In the genomic region with DNA sequence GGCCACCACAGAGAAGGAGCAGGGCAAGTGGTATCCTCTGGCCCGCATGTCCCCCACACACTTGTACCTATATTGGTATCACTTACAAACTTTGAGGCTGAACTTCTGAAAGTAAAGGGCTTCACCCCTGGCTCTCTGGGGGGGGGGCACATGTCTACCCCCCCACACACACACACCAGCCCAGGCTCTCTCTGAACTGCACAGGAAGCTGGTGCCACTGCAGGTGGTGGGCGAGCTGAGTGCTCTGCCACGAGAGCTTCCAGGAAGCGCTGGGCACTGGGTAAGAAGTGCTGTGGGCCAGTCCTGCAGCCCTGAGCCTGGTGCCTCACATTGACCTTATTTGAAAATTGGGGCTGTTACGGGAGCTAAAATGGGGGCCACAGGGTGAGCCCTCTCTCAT, we compare ENCODE assay signal across 31 mouse cellular contexts. TPM values are rescaled to one million over a fixed set of nuclear protein-coding genes. Genes with fewer than 3 reads are reported as not detected.
A peak's percentile ranks its signal among the peaks of the same experiment; 100 is the strongest.
DNase-seq lines count a peak whose midpoint lies in the region; ATAC-seq and TF ChIP-seq lines count a peak whose summit lies in the region.
"Had no signal": no experiment of that assay in that cellular context is flagged by ENCODE, and none has a peak within 500 bp of the region (broad histone marks: within the 10 kb centered on the region; RNA-seq: fewer than 3 reads in every experiment).

No protein-coding gene starts in this region.

- no peak overlapping the region for H3K4me2 ChIP-seq in midbrain, embryonic 13.5 days (replicated peaks)
- H3K4me2 ChIP-seq in midbrain, embryonic 16.5 days (ENCODE audit: low read length): no peak overlapping the region
- no peak overlapping the region for H3K4me2 ChIP-seq in kidney, embryonic 16.5 days (replicated peaks; ENCODE audit: low read depth, low read length)
- H3K4me2 ChIP-seq: heart, embryonic 12.5 days; limb, embryonic 15.5 days; liver, embryonic 15.5 days; midbrain, embryonic 12.5 days; stomach, embryonic 15.5 days had no signal

- peak; percentile 5 for DNase-seq in gastrocnemius, adult 2 months
- DNase-seq in gastrocnemius, postnatal 10 days: no peak
- peak; percentile 51 to 59 for DNase-seq in thymus, postnatal 10 days (ENCODE audit: low spot score in 2 of 2)
- DNase-seq in spleen, postnatal 14 days (ENCODE audit: low spot score in 2 of 2): no peak
- DNase-seq: adrenal gland, adult 2 months; cerebellum, adult 11 months; cerebellum, adult 9-11 months; heart, adult 11 months; heart, postnatal 10 days; kidney, adult 18-20 months; kidney, postnatal 10 days; right cerebral cortex, postnatal 4 days had no signal

- H3K27ac ChIP-seq in gastrocnemius, adult 2 months: no peak overlapping the region
- H3K27ac ChIP-seq in midbrain, embryonic 13.5 days: no peak overlapping the region
- no peak overlapping the region for H3K27ac ChIP-seq in midbrain, embryonic 16.5 days (ENCODE audit: low read length)
- no peak overlapping the region for H3K27ac ChIP-seq in kidney, embryonic 16.5 days (ENCODE audit: low read length)
- H3K27ac ChIP-seq: forebrain, embryonic 10.5 days; left cerebral cortex, adult 2 months; limb, embryonic 15.5 days; liver, embryonic 15.5 days; midbrain, embryonic 12.5 days; stomach, embryonic 15.5 days had no signal

- intact Hi-C loops in gastrocnemius, adult 2 months (cut with DNase I): no loop called here

- TF ChIP-seq CTCF in gastrocnemius, adult 2 months (IDR thresholded peaks at IDR 0.05): no peak

- H3K4me3 ChIP-seq in gastrocnemius, adult 2 months: no peak overlapping the region
- no peak overlapping the region for H3K4me3 ChIP-seq in midbrain, embryonic 13.5 days (replicated peaks)
- no peak overlapping the region for H3K4me3 ChIP-seq in midbrain, embryonic 16.5 days (ENCODE audit: low read depth, low read length)
- H3K4me3 ChIP-seq in kidney, embryonic 16.5 days (ENCODE audit: low read length): no peak overlapping the region
- H3K4me3 ChIP-seq: forebrain, embryonic 10.5 days; heart, embryonic 12.5 days; left cerebral cortex, adult 2 months; limb, embryonic 15.5 days; liver, embryonic 15.5 days; midbrain, embryonic 12.5 days; stomach, embryonic 15.5 days had no signal

- WGBS in midbrain, embryonic 13.5 days: 86% methylated on average over 5 of the region's 5 CpGs
- 89% methylated on average over 5 of the region's 5 CpGs for WGBS in midbrain, embryonic 16.5 days
- WGBS in kidney, embryonic 16.5 days: 81% methylated on average over 5 of the region's 5 CpGs

- H3K9ac ChIP-seq in midbrain, embryonic 13.5 days (replicated peaks): no peak overlapping the region
- no peak overlapping the region for H3K9ac ChIP-seq in midbrain, embryonic 16.5 days (ENCODE audit: low read depth, low read length)
- H3K9ac ChIP-seq in kidney, embryonic 16.5 days (replicated peaks; ENCODE audit: low read length): no peak overlapping the region
- H3K9ac ChIP-seq: heart, embryonic 12.5 days; limb, embryonic 15.5 days; liver, embryonic 15.5 days; midbrain, embryonic 12.5 days; stomach, embryonic 15.5 days had no signal

- H3K27me3 ChIP-seq in midbrain, embryonic 13.5 days: no peaks in the 10 kb centered on the region
- H3K27me3 ChIP-seq in midbrain, embryonic 16.5 days (ENCODE audit: control insufficient read depth, insufficient read depth, low read depth, low read length): no peaks in the 10 kb centered on the region
- no peaks in the 10 kb centered on the region for H3K27me3 ChIP-seq in kidney, embryonic 16.5 days (ENCODE audit: insufficient read depth, low read length)
- H3K27me3 ChIP-seq: limb, embryonic 15.5 days; stomach, embryonic 15.5 days had no signal

- H3K4me1 ChIP-seq in midbrain, embryonic 13.5 days (replicated peaks): no peaks in the 10 kb centered on the region
- no peaks in the 10 kb centered on the region for H3K4me1 ChIP-seq in midbrain, embryonic 16.5 days (ENCODE audit: control insufficient read depth, insufficient read depth, low read length)
- no peaks in the 10 kb centered on the region for H3K4me1 ChIP-seq in kidney, embryonic 16.5 days (ENCODE audit: insufficient read depth, low read length)
- H3K4me1 ChIP-seq: forebrain, embryonic 10.5 days; heart, embryonic 12.5 days; limb, embryonic 15.5 days; liver, embryonic 15.5 days; midbrain, embryonic 12.5 days; stomach, embryonic 15.5 days had no signal

- H3K36me3 ChIP-seq in midbrain, embryonic 13.5 days: no peaks in the 10 kb centered on the region
- H3K36me3 ChIP-seq in midbrain, embryonic 16.5 days (ENCODE audit: control insufficient read depth, insufficient read depth, low read length): no peaks in the 10 kb centered on the region
- no peaks in the 10 kb centered on the region for H3K36me3 ChIP-seq in kidney, embryonic 16.5 days (ENCODE audit: insufficient read depth, low read length)
- H3K36me3 ChIP-seq: forebrain, embryonic 10.5 days; heart, embryonic 12.5 days; limb, embryonic 15.5 days; liver, embryonic 15.5 days; midbrain, embryonic 12.5 days; stomach, embryonic 15.5 days had no signal

- peak; percentile 39 for ATAC-seq in megakaryocyte, adult 5-6 weeks (ENCODE audit: poor library complexity, severe bottlenecking)
- ATAC-seq in midbrain, embryonic 13.5 days: no peak
- ATAC-seq in midbrain, embryonic 16.5 days: no peak
- ATAC-seq in kidney, embryonic 16.5 days (ENCODE audit: low FRiP score, low TSS enrichment): no peak
- ATAC-seq: lung, postnatal 0 days had no signal

- H3K9me3 ChIP-seq in midbrain, embryonic 13.5 days: no peaks in the 10 kb centered on the region
- H3K9me3 ChIP-seq in midbrain, embryonic 16.5 days (replicated peaks; ENCODE audit: control insufficient read depth, low read length, poor library complexity, severe bottlenecking): no peaks in the 10 kb centered on the region
- no peaks in the 10 kb centered on the region for H3K9me3 ChIP-seq in kidney, embryonic 16.5 days (ENCODE audit: low read length)
- H3K9me3 ChIP-seq: forebrain, embryonic 10.5 days; heart, embryonic 12.5 days; limb, embryonic 15.5 days; liver, embryonic 15.5 days; midbrain, embryonic 12.5 days; stomach, embryonic 15.5 days had no signal

RNA-seq across cellular contexts. Expression of a gene that starts 12.9 kb away (rescaled TPM):
- 1 to 10 TPM; 2.0 to 2.8 TPM for total RNA-seq in gastrocnemius, adult 2 months (2021)
- 1 to 10 TPM; 2.6 to 5.5 TPM for total RNA-seq in gastrocnemius, postnatal 10 days (2021)
- 5.0 and 5.2 TPM in 2 replicates for total RNA-seq in megakaryocyte, adult 5-6 weeks (2015)
- total RNA-seq in megakaryocyte, adult 5-6 weeks (2017): 1.7 and 2.8 TPM in 2 replicates
- 4.0 and 6.3 TPM in 2 replicates for polyA plus RNA-seq in midbrain, embryonic 13.5 days (2015; fragmentation: Nextera tagmentation; extraction: Ambion mirVana)
- 3.9 and 4.8 TPM in 2 replicates for polyA plus RNA-seq in midbrain, embryonic 16.5 days (2015; fragmentation: Nextera tagmentation; extraction: Ambion mirVana)
- polyA plus RNA-seq in kidney, embryonic 16.5 days (2015; fragmentation: Nextera tagmentation; extraction: Ambion mirVana): 3.4 and 4.4 TPM in 2 replicates

RNA-seq across cellular contexts. Expression of a gene that starts 30.6 kb away (rescaled TPM):
- not detected for total RNA-seq in gastrocnemius, adult 2 months (2021)
- total RNA-seq in gastrocnemius, postnatal 10 days (2021): not detected
- total RNA-seq in megakaryocyte, adult 5-6 weeks (2015): not detected in 2 replicates
- not detected in 2 replicates for total RNA-seq in megakaryocyte, adult 5-6 weeks (2017)
- polyA plus RNA-seq in midbrain, embryonic 13.5 days (2015; fragmentation: Nextera tagmentation; extraction: Ambion mirVana): not detected in 2 replicates
- polyA plus RNA-seq in midbrain, embryonic 16.5 days (2015; fragmentation: Nextera tagmentation; extraction: Ambion mirVana): not detected in 2 replicates
- not detected in 2 replicates for polyA plus RNA-seq in kidney, embryonic 16.5 days (2015; fragmentation: Nextera tagmentation; extraction: Ambion mirVana)
- total RNA-seq: gastrocnemius, adult 18-20 months; heart, postnatal 10 days; layer of hippocampus, postnatal 10 days; left cerebral cortex, adult 2 months; left cerebral cortex, postnatal 36 days had no signal
- polyA plus RNA-seq: cortical plate, adult 2 months; embryonic facial prominence, embryonic 11.5 days; forebrain, embryonic 10.5 days; heart, embryonic 12.5 days; hindbrain, embryonic 11.5 days; limb, embryonic 15.5 days; liver, embryonic 15.5 days; lung, postnatal 0 days; midbrain, embryonic 12.5 days; neural tube, embryonic 14.5 days; stomach, embryonic 15.5 days had no signal

RNA-seq across cellular contexts. Expression of a gene that starts 31.6 kb away (rescaled TPM):
- not detected for total RNA-seq in gastrocnemius, adult 2 months (2021)
- under 1 TPM in 1 of 2 experiments, not detected in 1; 0.11 TPM for total RNA-seq in gastrocnemius, postnatal 10 days (2021)
- total RNA-seq in megakaryocyte, adult 5-6 weeks (2015): 0.32 and 0.40 TPM in 2 replicates
- total RNA-seq in megakaryocyte, adult 5-6 weeks (2017): 0.07 and 0.53 TPM in 2 replicates
- 0.43 and 0.74 TPM in 2 replicates for polyA plus RNA-seq in midbrain, embryonic 13.5 days (2015; fragmentation: Nextera tagmentation; extraction: Ambion mirVana)
- polyA plus RNA-seq in midbrain, embryonic 16.5 days (2015; fragmentation: Nextera tagmentation; extraction: Ambion mirVana): 0.57 and 0.63 TPM in 2 replicates
- polyA plus RNA-seq in kidney, embryonic 16.5 days (2015; fragmentation: Nextera tagmentation; extraction: Ambion mirVana): 0.24 and 0.58 TPM in 2 replicates
- total RNA-seq: gastrocnemius, adult 18-20 months; left cerebral cortex, adult 2 months had no signal

Comparison
In these comparisons a context has a peak if more than half of its experiments do, and no peak if none do; other contexts are left out.
1. DNase-seq: peak in gastrocnemius, adult 2 months (single experiment) and thymus, postnatal 10 days (2 of 2); none in gastrocnemius, postnatal 10 days (single experiment) and spleen, postnatal 14 days (0 of 2).